ENCODE assay signal across 9 mouse cellular contexts in genomic region chr2:173258459-173259091, GRCm38 (mm10). TPM values are rescaled to one million over a fixed set of nuclear protein-coding genes. Genes with fewer than 3 reads are reported as not detected.
DNase-seq lines count a peak whose midpoint lies in the region; ATAC-seq and TF ChIP-seq lines count a peak whose summit lies in the region.
"Had no signal": no experiment of that assay in that cellular context is flagged by ENCODE, and none has a peak within 500 bp of the region (broad histone marks: within the 10 kb centered on the region; RNA-seq: fewer than 3 reads in every experiment).

No protein-coding gene starts in this region.

- 40% methylated on average over 9 of the region's 9 CpGs for WGBS in heart, embryonic 13.5 days
- 34% methylated on average over 9 of the region's 9 CpGs for WGBS in heart, embryonic 10.5 days
- WGBS in lung, postnatal 0 days: 56% methylated on average over 9 of the region's 9 CpGs
- 37% methylated on average over 9 of the region's 9 CpGs for WGBS in forebrain, embryonic 15.5 days
- WGBS in neural tube, embryonic 15.5 days: 13% methylated on average over 9 of the region's 9 CpGs

- TF ChIP-seq EP300 in lung, postnatal 0 days (IDR thresholded peaks at IDR 0.05): no peak

- no peaks in the 10 kb centered on the region for H3K36me3 ChIP-seq in heart, embryonic 13.5 days
- no peaks in the 10 kb centered on the region for H3K36me3 ChIP-seq in heart, embryonic 10.5 days
- H3K36me3 ChIP-seq in lung, postnatal 0 days (ENCODE audit: insufficient read depth, low read length): no peaks in the 10 kb centered on the region
- H3K36me3 ChIP-seq in forebrain, embryonic 15.5 days: no peaks in the 10 kb centered on the region
- no peaks in the 10 kb centered on the region for H3K36me3 ChIP-seq in neural tube, embryonic 15.5 days

- no peak for DNase-seq in heart, embryonic 10.5 days (ENCODE audit: low spot score)
- no peak for DNase-seq in lung, postnatal 0 days (ENCODE audit: low spot score)
- DNase-seq in lung, postnatal 25 days (ENCODE audit: low spot score): no peak
- DNase-seq in layer of hippocampus, adult 2 months (ENCODE audit: low spot score in 2 of 2): no peak
- DNase-seq in urinary bladder, adult 2 months (ENCODE audit: low spot score): no peak

- no peaks in the 10 kb centered on the region for H3K27me3 ChIP-seq in heart, embryonic 13.5 days (replicated peaks)
- peaks cover 40% of the 10 kb centered on the region for H3K27me3 ChIP-seq in heart, embryonic 10.5 days (ENCODE audit: insufficient read depth, poor library complexity, severe bottlenecking)
- no peaks in the 10 kb centered on the region for H3K27me3 ChIP-seq in lung, postnatal 0 days (replicated peaks; ENCODE audit: insufficient read depth, low read length)
- H3K27me3 ChIP-seq in forebrain, embryonic 15.5 days: no peaks in the 10 kb centered on the region
- no peaks in the 10 kb centered on the region for H3K27me3 ChIP-seq in neural tube, embryonic 15.5 days (replicated peaks)

- H3K9ac ChIP-seq in heart, embryonic 13.5 days: peak overlapping the region; percentile 2
- no peak overlapping the region for H3K9ac ChIP-seq in lung, postnatal 0 days (replicated peaks; ENCODE audit: low read depth)
- no peak overlapping the region for H3K9ac ChIP-seq in forebrain, embryonic 15.5 days (replicated peaks)
- H3K9ac ChIP-seq in neural tube, embryonic 15.5 days (replicated peaks): no peak overlapping the region

- no peak for ATAC-seq in heart, embryonic 13.5 days (ENCODE audit: extremely low read depth, insufficient number of reproducible peaks, low FRiP score, low TSS enrichment)
- peak; percentile 12; the same call in 1 of the 2 replicates for ATAC-seq in lung, postnatal 0 days
- no peak for ATAC-seq in forebrain, embryonic 15.5 days (replicated peaks)
- no peak for ATAC-seq in neural tube, embryonic 15.5 days (ENCODE audit: low FRiP score)

- H3K27ac ChIP-seq in heart, embryonic 13.5 days (replicated peaks): peak overlapping the region; percentile 73
- H3K27ac ChIP-seq in heart, embryonic 10.5 days: no peak overlapping the region
- H3K27ac ChIP-seq in lung, postnatal 0 days (ENCODE audit: low read length): no peak overlapping the region
- H3K27ac ChIP-seq in forebrain, embryonic 15.5 days (replicated peaks): peak overlapping the region; percentile 78
- peak overlapping the region; percentile 28; the same call in 1 of the 2 replicates for H3K27ac ChIP-seq in neural tube, embryonic 15.5 days (replicated peaks)
- no peak overlapping the region for H3K27ac ChIP-seq in layer of hippocampus, adult 2 months

- H3K4me3 ChIP-seq in heart, embryonic 13.5 days: no peak overlapping the region
- no peak overlapping the region for H3K4me3 ChIP-seq in heart, embryonic 10.5 days
- no peak overlapping the region for H3K4me3 ChIP-seq in lung, postnatal 0 days (ENCODE audit: low read depth, low read length)
- no peak overlapping the region for H3K4me3 ChIP-seq in forebrain, embryonic 15.5 days
- no peak overlapping the region for H3K4me3 ChIP-seq in neural tube, embryonic 15.5 days (replicated peaks)
- no peak overlapping the region for H3K4me3 ChIP-seq in layer of hippocampus, adult 2 months

- no peak overlapping the region for H3K4me2 ChIP-seq in heart, embryonic 13.5 days
- no peak overlapping the region for H3K4me2 ChIP-seq in lung, postnatal 0 days (replicated peaks; ENCODE audit: low read depth, low read length)
- H3K4me2 ChIP-seq in forebrain, embryonic 15.5 days (replicated peaks): no peak overlapping the region
- no peak overlapping the region; the same call in 1 of the 2 replicates for H3K4me2 ChIP-seq in neural tube, embryonic 15.5 days
- H3K4me2 ChIP-seq: liver, embryonic 11.5 days had no signal

- no peak for TF ChIP-seq CTCF in lung, postnatal 0 days (IDR thresholded peaks at IDR 0.05)
- TF ChIP-seq CTCF in layer of hippocampus, adult 2 months (conservative IDR thresholded peaks at IDR 0.05): no peak

- peaks cover 100% of the 10 kb centered on the region for H3K4me1 ChIP-seq in heart, embryonic 13.5 days
- H3K4me1 ChIP-seq in heart, embryonic 10.5 days: peaks cover 88% of the 10 kb centered on the region
- peaks cover 34% of the 10 kb centered on the region; the same call in 1 of the 2 replicates for H3K4me1 ChIP-seq in lung, postnatal 0 days (ENCODE audit: insufficient read depth, low read depth, low read length)
- H3K4me1 ChIP-seq in forebrain, embryonic 15.5 days: peaks cover 93% of the 10 kb centered on the region
- H3K4me1 ChIP-seq in neural tube, embryonic 15.5 days: peaks cover 90% of the 10 kb centered on the region

- H3K9me3 ChIP-seq in heart, embryonic 13.5 days: no peaks in the 10 kb centered on the region
- no peaks in the 10 kb centered on the region for H3K9me3 ChIP-seq in heart, embryonic 10.5 days
- H3K9me3 ChIP-seq in lung, postnatal 0 days (ENCODE audit: low read length): no peaks in the 10 kb centered on the region
- no peaks in the 10 kb centered on the region for H3K9me3 ChIP-seq in forebrain, embryonic 15.5 days
- H3K9me3 ChIP-seq in neural tube, embryonic 15.5 days (replicated peaks): no peaks in the 10 kb centered on the region

RNA-seq across cellular contexts. Expression of gene Pmepa1, which starts 17.8 kb away (rescaled TPM):
- 3.4 TPM in 2 replicates for polyA plus RNA-seq in heart, embryonic 13.5 days (2015; fragmentation: Nextera tagmentation; extraction: Ambion mirVana)
- 1.4 and 1.9 TPM in 2 replicates for polyA plus RNA-seq in heart, embryonic 10.5 days (2016; fragmentation: Nextera tagmentation; extraction: Ambion mirVana)
- polyA plus RNA-seq in lung, postnatal 0 days (2015; fragmentation: Nextera tagmentation; extraction: Ambion mirVana): 9.8 and 11.1 TPM in 2 replicates
- polyA plus RNA-seq in forebrain, embryonic 15.5 days (2015; fragmentation: Nextera tagmentation; extraction: Ambion mirVana): 6.8 and 7.5 TPM in 2 replicates
- 4.5 and 4.6 TPM in 2 replicates for polyA plus RNA-seq in neural tube, embryonic 15.5 days (2015; fragmentation: Nextera tagmentation; extraction: Ambion mirVana)
- total RNA-seq in layer of hippocampus, adult 2 months (2021): 10 to 100 TPM; 20.4 to 24.0 TPM
- polyA plus RNA-seq in urinary bladder, adult 2 months (2012; rRNA removed): 37.0 and 54.0 TPM in 2 replicates

RNA-seq across cellular contexts. Expression of gene Zbp1, which starts 39.9 kb away (rescaled TPM):
- 0.33 and 0.57 TPM in 2 replicates for polyA plus RNA-seq in heart, embryonic 13.5 days (2015; fragmentation: Nextera tagmentation; extraction: Ambion mirVana)
- not detected in 2 replicates for polyA plus RNA-seq in heart, embryonic 10.5 days (2016; fragmentation: Nextera tagmentation; extraction: Ambion mirVana)
- 1.1 and 2.5 TPM in 2 replicates for polyA plus RNA-seq in lung, postnatal 0 days (2015; fragmentation: Nextera tagmentation; extraction: Ambion mirVana)
- 0.11 and 0.23 TPM in 2 replicates for polyA plus RNA-seq in forebrain, embryonic 15.5 days (2015; fragmentation: Nextera tagmentation; extraction: Ambion mirVana)
- polyA plus RNA-seq in neural tube, embryonic 15.5 days (2015; fragmentation: Nextera tagmentation; extraction: Ambion mirVana): 0.08 and 3.6 TPM in 2 replicates
- total RNA-seq in layer of hippocampus, adult 2 months (2021): under 1 TPM in 1 of 2 experiments, not detected in 1; 0.28 TPM
- polyA plus RNA-seq in urinary bladder, adult 2 months (2012; rRNA removed): 11.3 and 15.7 TPM in 2 replicates
- polyA plus RNA-seq: liver, embryonic 11.5 days had no signal

Comparison
In these comparisons a context has a peak if more than half of its experiments do, and no peak if none do; other contexts are left out.
1. H3K27ac ChIP-seq: peak in heart, embryonic 13.5 days (single experiment), forebrain, embryonic 15.5 days (single experiment) and neural tube, embryonic 15.5 days (single experiment); none in heart, embryonic 10.5 days (single experiment), lung, postnatal 0 days (single experiment) and layer of hippocampus, adult 2 months (single experiment).